Mouse (Mus musculus) kidney, adult 2 months (tissue): ENCODE measurements around the gene Gsta3.

Source experiments
- CTCF ChIP-seq: fragments of 200-500 bp; conservative IDR thresholded peaks from 2 replicates; pipeline ENCODE4 v1.5.1; 2011; ENCODE audit warnings: low read depth, mild to moderate bottlenecking, control low read depth, low read length, moderate library complexity, mixed read lengths; ENCODE audit not compliant: insufficient read depth, insufficient read length
- POLR2A ChIP-seq: fragments of 200-500 bp; IDR thresholded peaks from one replicate; pipeline ENCODE4 v1.6.1; 2011; ENCODE audit warnings: low read depth, low read length, control low read depth

- no peak for TF ChIP-seq POLR2A
- no peak for TF ChIP-seq CTCF
Measured at GRCm38 (mm10) chr1:21253303-21253650, 12.9 kb downstream of the Gsta3 start.
